Mouse (Mus musculus) lung, postnatal 0 days (tissue): ENCODE data around the gene Kcnd3.

Source experiments
- CTCF ChIP-seq: IDR thresholded peaks from 2 replicates; pipeline ENCODE4 v1.5.1; 2016; ENCODE audit warnings: antibody characterized with exemption, mild to moderate bottlenecking
- EP300 ChIP-seq: IDR thresholded peaks from 2 replicates; pipeline ENCODE4 v1.6.1; 2016; ENCODE audit warnings: antibody characterized with exemption, mild to moderate bottlenecking, control low read depth

GRCm38 (mm10) chr3:105412229-105412628, 39.9 kb upstream of the Kcnd3 start:
- TF ChIP-seq CTCF (no peak), EP300 (no peak)
